Mouse (Mus musculus) neural tube, embryonic 11.5 days (tissue): ENCODE data around the gene Pimreg. TPM values are rescaled to one million over a fixed set of nuclear protein-coding genes. Genes with fewer than 3 reads are reported as not detected.
A peak's percentile ranks its signal among the peaks of the same experiment; 100 is the strongest.

Source experiments
- ATAC-seq: fragments of 200-750 bp; cut with Nextera tagmentation; 2 replicates; pipeline ENCODE4 v1.8.0; 2017; ENCODE audit warnings: moderate number of reproducible peaks, mild to moderate bottlenecking, moderate TSS enrichment, moderate library complexity; ENCODE audit not compliant: insufficient read depth, low FRiP score, low TSS enrichment
- DNase-seq: peaks from one replicate; pipeline ENCODE4 v3.0.0-alpha.2; 2015; ENCODE audit warnings: low spot score
- H3K27ac ChIP-seq: fragments of 300-500 bp; sonication (generic); 2 replicates; pipeline ENCODE4 v1.5.1; 2014; ENCODE audit warnings: low read depth, mild to moderate bottlenecking, low read length
- H3K27me3 ChIP-seq: fragments of 300-500 bp; sonication (generic); 2 replicates; pipeline ENCODE4 v1.6.1; 2014; ENCODE audit warnings: mild to moderate bottlenecking, low read length, mixed read lengths; ENCODE audit not compliant: control insufficient read depth, insufficient read depth
- H3K36me3 ChIP-seq: fragments of 300-500 bp; sonication (generic); 2 replicates; pipeline ENCODE4 v1.6.1; 2014; ENCODE audit warnings: mild to moderate bottlenecking, low read length, moderate library complexity, mixed read lengths; ENCODE audit not compliant: control insufficient read depth, insufficient read depth
- H3K4me1 ChIP-seq: fragments of 300-500 bp; sonication (generic); 2 replicates; pipeline ENCODE4 v1.6.1; 2014; ENCODE audit warnings: low read length, mixed read lengths; ENCODE audit not compliant: control insufficient read depth, insufficient read depth
- H3K4me2 ChIP-seq: fragments of 300-500 bp; sonication (generic); 2 replicates; pipeline ENCODE4 v1.6.1; 2014; ENCODE audit warnings: low read depth, mild to moderate bottlenecking, moderate library complexity
- H3K4me3 ChIP-seq: fragments of 300-500 bp; sonication (generic); 2 replicates; pipeline ENCODE4 v1.5.1; 2014; ENCODE audit warnings: low read depth, low read length
- H3K9ac ChIP-seq: fragments of 300-500 bp; sonication (generic); 2 replicates; pipeline ENCODE4 v1.6.1; 2014; ENCODE audit warnings: mild to moderate bottlenecking, low read length
- H3K9me3 ChIP-seq: fragments of 300-500 bp; sonication (generic); 2 replicates; pipeline ENCODE4 v1.6.1; 2016; ENCODE audit warnings: low read length; ENCODE audit not compliant: control insufficient read depth
- WGBS: fragments of 180-500 bp; shearing (Covaris S2); extraction: QIAGEN DNeasy Blood & Tissue Kit; methylation state at CpG from one replicate; pipeline ENCODE4 v1.1.7; 2014; 5-methylcytosine and 5-hydroxymethylcytosine counted together
- polyA plus RNA-seq: library from polyadenylated mRNA; unstranded; fragments of >200 nt; fragmentation: Nextera tagmentation; extraction: Ambion mirVana; gene quantifications from 2 replicates; pipeline ENCODE4 v1.2.1, GENCODE M21; 2014

The Pimreg gene
- 158 and 169 TPM in 2 replicates for polyA plus RNA-seq

DNA sequence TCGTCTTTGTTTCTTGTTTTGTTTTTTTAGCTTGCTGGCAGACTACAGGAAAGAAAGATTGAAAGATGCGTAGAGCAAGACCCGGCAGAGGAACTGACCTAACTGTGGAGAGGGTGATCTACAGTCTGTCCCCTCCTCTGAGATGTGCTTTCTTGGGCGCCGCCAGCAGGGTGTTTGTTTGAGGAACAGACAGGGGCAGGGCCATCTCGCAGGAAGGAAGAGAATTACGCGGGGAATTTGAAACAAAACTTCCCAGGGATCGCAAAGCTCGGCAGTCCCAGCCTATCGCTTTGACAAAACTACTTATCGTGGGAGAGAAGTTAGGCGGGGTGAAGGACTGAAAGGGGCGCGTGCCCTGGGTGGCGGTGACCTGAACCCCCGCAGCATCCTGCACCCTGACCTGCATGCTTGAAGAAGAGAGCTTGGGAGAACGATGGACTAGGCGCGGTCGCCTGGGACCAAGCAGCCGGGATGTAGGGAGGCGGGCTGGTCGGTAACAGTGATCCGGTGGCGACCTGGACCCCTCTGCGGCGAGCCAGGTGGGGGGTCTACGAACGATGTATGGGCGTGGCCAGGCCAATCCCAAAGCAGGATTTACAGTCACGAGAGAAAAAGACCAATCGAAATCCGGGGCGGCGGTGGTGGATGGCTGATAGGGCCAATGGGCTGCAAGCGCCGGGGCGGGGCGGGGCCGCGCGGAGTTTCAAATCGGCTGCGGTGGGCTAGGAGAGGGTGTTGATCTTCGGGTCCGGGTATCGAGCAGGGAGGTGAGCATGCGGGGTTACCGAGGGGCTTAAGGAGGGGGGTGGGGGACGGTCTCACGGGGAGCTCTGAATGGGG lies at the start of gene Pimreg:
Gene Pimreg (plus strand): TSS at position 265 of the 840 bp plus-strand sequence.
- H3K27ac ChIP-seq, result peak within 1 kb of the TSS; percentile 74
- DNase-seq (peak; percentile 93), ATAC-seq (peak; percentile 88)
- peaks cover 23% of the 10 kb centered on the region for H3K4me1 ChIP-seq
- peak within 1 kb of the TSS; percentile 71 for H3K9ac ChIP-seq
- H3K4me2 ChIP-seq, result peak within 1 kb of the TSS; percentile 83
- no peaks in the 10 kb centered on the region for H3K27me3 ChIP-seq
- peaks cover 4% of the 10 kb centered on the region for H3K36me3 ChIP-seq
- H3K4me3 ChIP-seq, result peak within 1 kb of the TSS; percentile 67
- H3K9me3 ChIP-seq, result no peaks in the 10 kb centered on the region
- WGBS, result under 1% methylated on average over 52 of the region's 52 CpGs

DNA sequence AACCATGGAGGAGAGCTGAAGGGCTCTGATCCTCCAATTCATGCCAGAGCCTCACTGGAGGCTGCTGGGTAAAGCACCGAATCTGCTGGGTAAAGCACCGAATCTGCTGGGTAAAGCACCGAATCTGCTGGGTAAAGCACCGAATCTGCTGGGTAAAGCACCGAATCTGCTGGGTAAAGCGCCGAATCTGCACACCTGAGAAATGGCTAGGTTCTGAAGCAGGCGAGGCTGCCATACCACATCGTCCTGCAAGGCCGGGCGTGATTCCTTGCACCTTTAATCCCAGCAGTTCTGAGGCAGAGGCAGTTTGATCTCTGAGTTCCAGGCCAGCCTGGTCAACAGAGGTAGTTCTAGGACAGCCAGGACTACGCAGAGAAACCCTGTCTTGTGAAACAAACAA lies 49.4 kb upstream of the Pimreg start:
- Histone ChIP-seq H3K27ac (no peak overlapping the region), H3K36me3 (no peaks in the 10 kb centered on the region), H3K9me3 (no peaks in the 10 kb centered on the region), H3K9ac (no peak overlapping the region), H3K4me2 (no peak overlapping the region), H3K27me3 (no peaks in the 10 kb centered on the region), H3K4me3 (no peak overlapping the region), H3K4me1 (0 out of 2 replicates have a peak, but pooled peaks cover 1% of the 10 kb centered on the region)
- WGBS, result 87% methylated on average over 12 of the region's 12 CpGs
- DNase-seq (no peak), ATAC-seq (no peak)

- H3K9me3 ChIP-seq, result no peaks in the 10 kb centered on the region
- no peak overlapping the region for H3K27ac ChIP-seq
- H3K4me2 ChIP-seq, result no peak overlapping the region
- DNase-seq (peak; percentile 58), ATAC-seq (no peak)
- no peaks in the 10 kb centered on the region for H3K36me3 ChIP-seq
- peak overlapping the region; percentile 14; the same call in 1 of the 2 replicates for H3K9ac ChIP-seq
- 46% methylated on average over 9 of the region's 9 CpGs for WGBS
- H3K27me3 ChIP-seq, result no peaks in the 10 kb centered on the region
- H3K4me3 ChIP-seq, result no peak overlapping the region
- no peaks in the 10 kb centered on the region for H3K4me1 ChIP-seq
Measured at GRCm38 (mm10) chr11:71995968-71996511, 45.8 kb upstream of the Pimreg start.

- no peak overlapping the region for H3K27ac ChIP-seq
- 57% methylated on average over 11 of the region's 11 CpGs for WGBS
- no peak for ATAC-seq
- H3K9ac ChIP-seq, result no peak overlapping the region; the same call in 1 of the 2 replicates
- no peaks in the 10 kb centered on the region for H3K36me3 ChIP-seq
- H3K27me3 ChIP-seq, result no peaks in the 10 kb centered on the region
- no peak for DNase-seq
- H3K9me3 ChIP-seq, result no peaks in the 10 kb centered on the region
- no peak overlapping the region for H3K4me3 ChIP-seq
- no peaks in the 10 kb centered on the region for H3K4me1 ChIP-seq
- H3K4me2 ChIP-seq, result no peak overlapping the region
Measured at GRCm38 (mm10) chr11:71996805-71997204, 45.0 kb upstream of the Pimreg start.

DNA sequence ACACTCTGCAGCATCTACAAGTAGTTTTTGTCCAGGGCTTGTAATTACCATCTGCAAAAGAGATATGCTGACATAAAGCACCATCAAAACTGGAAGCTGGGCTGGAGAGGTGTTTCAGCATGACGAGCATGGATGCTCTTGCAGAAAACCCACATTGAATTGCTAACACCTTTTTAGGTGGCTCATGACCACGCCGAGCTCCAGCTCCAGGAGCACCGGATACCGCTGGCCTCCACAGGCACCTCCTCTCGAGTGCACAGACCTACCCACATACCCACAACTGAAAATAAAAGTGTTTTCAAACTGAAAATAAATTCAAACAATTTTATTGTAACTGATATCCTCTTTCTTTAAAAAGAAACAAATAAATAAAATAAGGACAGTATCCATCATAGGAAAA lies 41.6 kb upstream of the Pimreg start:
- Histone ChIP-seq H3K36me3 (no peaks in the 10 kb centered on the region), H3K4me2 (no peak overlapping the region), H3K4me3 (no peak overlapping the region), H3K4me1 (no peaks in the 10 kb centered on the region), H3K27ac (no peak overlapping the region), H3K27me3 (no peaks in the 10 kb centered on the region), H3K9me3 (no peaks in the 10 kb centered on the region), H3K9ac (no peak overlapping the region)
- DNase-seq, result no peak
- no peak for ATAC-seq
- WGBS, result 90% methylated on average over 6 of the region's 6 CpGs

GRCm38 (mm10) chr11:72002138-72002853 lies 39.5 kb upstream of the Pimreg start:
- WGBS, result 50% methylated on average over 13 of the region's 13 CpGs
- no peak for ATAC-seq
- peak; percentile 26 for DNase-seq
- Histone ChIP-seq H3K36me3 (no peaks in the 10 kb centered on the region), H3K9ac (no peak overlapping the region), H3K4me2 (no peak overlapping the region), H3K27me3 (no peaks in the 10 kb centered on the region), H3K4me1 (no peaks in the 10 kb centered on the region), H3K4me3 (no peak overlapping the region), H3K27ac (no peak overlapping the region), H3K9me3 (no peaks in the 10 kb centered on the region)

GRCm38 (mm10) chr11:72003171-72003570 lies 38.7 kb upstream of the Pimreg start:
- Histone ChIP-seq H3K9ac (no peak overlapping the region), H3K9me3 (no peaks in the 10 kb centered on the region), H3K27me3 (no peaks in the 10 kb centered on the region), H3K27ac (no peak overlapping the region), H3K36me3 (no peaks in the 10 kb centered on the region), H3K4me3 (no peak overlapping the region), H3K4me1 (no peaks in the 10 kb centered on the region), H3K4me2 (no peak overlapping the region)
- WGBS, result 65% methylated on average over 9 of the region's 9 CpGs
- DNase-seq (no peak), ATAC-seq (no peak)

DNA sequence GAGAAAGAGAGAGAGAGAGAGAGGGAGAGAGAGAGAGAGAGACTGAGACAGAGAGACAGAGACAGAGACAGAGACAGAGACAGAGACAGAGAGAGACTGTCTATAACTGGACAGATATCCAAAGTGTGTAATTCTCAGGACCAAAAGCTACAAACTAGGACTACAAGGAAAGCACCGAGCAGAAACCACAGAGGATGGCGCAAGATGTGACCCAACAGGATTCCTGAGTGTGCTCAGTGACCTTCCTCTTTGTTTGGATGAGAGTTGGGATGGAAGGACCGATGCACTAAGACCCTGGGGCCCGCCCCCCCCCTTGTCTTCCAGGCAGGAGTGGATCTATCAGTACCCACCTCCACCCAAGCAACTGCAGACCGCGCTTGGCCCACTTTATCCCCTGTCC lies 36.3 kb upstream of the Pimreg start:
- no peak overlapping the region for H3K27ac ChIP-seq
- H3K4me1 ChIP-seq, result no peaks in the 10 kb centered on the region
- ATAC-seq (no peak), DNase-seq (no peak)
- H3K9ac ChIP-seq, result no peak overlapping the region
- H3K36me3 ChIP-seq, result no peaks in the 10 kb centered on the region
- no peak overlapping the region for H3K4me2 ChIP-seq
- H3K4me3 ChIP-seq, result no peak overlapping the region
- no peaks in the 10 kb centered on the region for H3K9me3 ChIP-seq
- 85% methylated on average over 6 of the region's 6 CpGs for WGBS
- no peaks in the 10 kb centered on the region for H3K27me3 ChIP-seq
